Mouse (Mus musculus) intestine, embryonic 15.5 days (tissue): ENCODE results near the gene Ncoa1. TPM values are rescaled to one million over a fixed set of nuclear protein-coding genes. Genes with fewer than 3 reads are reported as not detected.
"Not testable (repeated sequence)": the region's sequence is repeated elsewhere in the genome, so short reads cannot be mapped to it uniquely, and the experiment has no call there.

Experiments used
- ATAC-seq: fragments of 200-750 bp; cut with Nextera tagmentation; 2 replicates; pipeline ENCODE4 v1.8.0; 2017; ENCODE audit warnings: moderate TSS enrichment, moderate library complexity
- H3K27ac ChIP-seq: fragments of 300-500 bp; sonication (generic); 2 replicates; pipeline ENCODE4 v1.5.1; 2015; ENCODE audit warnings: mild to moderate bottlenecking, inconsistent platforms
- H3K27me3 ChIP-seq: fragments of 300-500 bp; sonication (generic); replicated peaks from 2 replicates; pipeline ENCODE4 v1.6.1; 2015; ENCODE audit warnings: inconsistent platforms
- H3K36me3 ChIP-seq: fragments of 300-500 bp; sonication (generic); 2 replicates; pipeline ENCODE4 v1.6.1; 2015; ENCODE audit warnings: inconsistent platforms
- H3K4me1 ChIP-seq: fragments of 300-500 bp; sonication (generic); replicated peaks from 2 replicates; pipeline ENCODE4 v1.6.1; 2015; ENCODE audit warnings: inconsistent platforms
- H3K4me2 ChIP-seq: fragments of 300-500 bp; sonication (generic); replicated peaks from 2 replicates; pipeline ENCODE4 v1.6.1; 2015; ENCODE audit warnings: mild to moderate bottlenecking, inconsistent platforms
- H3K4me3 ChIP-seq: fragments of 300-500 bp; sonication (generic); replicated peaks from 2 replicates; pipeline ENCODE4 v1.5.1; 2015; ENCODE audit warnings: inconsistent platforms
- H3K9ac ChIP-seq: fragments of 300-500 bp; sonication (generic); 2 replicates; pipeline ENCODE4 v1.6.1; 2015; ENCODE audit warnings: inconsistent platforms
- H3K9me3 ChIP-seq: fragments of 300-500 bp; sonication (generic); 2 replicates; pipeline ENCODE4 v1.6.1; 2016; ENCODE audit warnings: inconsistent platforms
- WGBS: fragments of 180-500 bp; shearing (Covaris S2); methylation state at CpG from one replicate; pipeline ENCODE4 v1.1.7; 2015; 5-methylcytosine and 5-hydroxymethylcytosine counted together
- polyA plus RNA-seq: library from polyadenylated mRNA; unstranded; fragments of >200 nt; fragmentation: Nextera tagmentation; extraction: Ambion mirVana; gene quantifications from 2 replicates; pipeline ENCODE4 v1.2.1, GENCODE M21; 2015

Ncoa1 gene
- polyA plus RNA-seq, 1 experiment from 2014 or later: 6.3 TPM

- no peak overlapping the region for H3K9ac ChIP-seq
- no peak overlapping the region for H3K27ac ChIP-seq
- no peak overlapping the region for H3K4me3 ChIP-seq
- H3K4me2 ChIP-seq: no peak overlapping the region
- no peaks in the 10 kb centered on the region for H3K9me3 ChIP-seq
- WGBS: 89% methylated on average over 3 of the region's 3 CpGs
- no peaks in the 10 kb centered on the region for H3K4me1 ChIP-seq
- H3K27me3 ChIP-seq: no peaks in the 10 kb centered on the region
- 0 out of 2 replicates have a peak, but pooled peaks cover 3% of the 10 kb centered on the region for H3K36me3 ChIP-seq
- no peak for ATAC-seq
Measured at GRCm38 (mm10) chr12:4279878-4280277, 197.1 kb downstream of the Ncoa1 start.

- Histone ChIP-seq H3K9me3 (no peaks in the 10 kb centered on the region), H3K4me3 (no peak overlapping the region), H3K27ac (no peak overlapping the region), H3K4me2 (no peak overlapping the region), H3K27me3 (no peaks in the 10 kb centered on the region), H3K9ac (no peak overlapping the region), H3K4me1 (no peaks in the 10 kb centered on the region), H3K36me3 (no peaks in the 10 kb centered on the region)
- 90% methylated on average over 3 of the region's 3 CpGs for WGBS
- ATAC-seq: no peak
Measured at GRCm38 (mm10) chr12:4278978-4279755, 197.8 kb downstream of the Ncoa1 start.

GRCm38 (mm10) chr12:4271078-4271477 lies 205.9 kb downstream of the Ncoa1 start:
- H3K27ac ChIP-seq: no peak overlapping the region
- no peaks in the 10 kb centered on the region for H3K9me3 ChIP-seq
- H3K36me3 ChIP-seq: peaks cover 8% of the 10 kb centered on the region; the same call in 1 of the 2 replicates
- no peaks in the 10 kb centered on the region for H3K4me1 ChIP-seq
- no peak for ATAC-seq
- H3K27me3 ChIP-seq: no peaks in the 10 kb centered on the region
- no peak overlapping the region for H3K4me2 ChIP-seq
- no peak overlapping the region for H3K4me3 ChIP-seq
- H3K9ac ChIP-seq: no peak overlapping the region
- WGBS: 93% methylated on average over 6 of the region's 6 CpGs

GRCm38 (mm10) chr12:4267765-4268164 lies 209.2 kb downstream of the Ncoa1 start:
- H3K4me3 ChIP-seq: no peak overlapping the region
- 90% methylated on average over 4 of the region's 4 CpGs for WGBS

GRCm38 (mm10) chr12:4252742-4253655 lies 224.0 kb downstream of the Ncoa1 start:
- no peak overlapping the region for H3K9ac ChIP-seq
- no peak for ATAC-seq
- no peaks in the 10 kb centered on the region for H3K9me3 ChIP-seq
- WGBS: 79% methylated on average over 16 of the region's 16 CpGs
- H3K4me3 ChIP-seq: no peak overlapping the region
- no peaks in the 10 kb centered on the region for H3K27me3 ChIP-seq
- no peak overlapping the region for H3K27ac ChIP-seq
- H3K4me2 ChIP-seq: no peak overlapping the region
- H3K4me1 ChIP-seq: no peaks in the 10 kb centered on the region
- H3K36me3 ChIP-seq: peaks cover 6% of the 10 kb centered on the region; the same call in 1 of the 2 replicates

More at GRCm38 (mm10) chr12:4267765-4268164, 209.2 kb downstream of the Ncoa1 start:
- H3K9ac ChIP-seq: no peak overlapping the region
- no peaks in the 10 kb centered on the region for H3K9me3 ChIP-seq
- H3K4me1 ChIP-seq: no peaks in the 10 kb centered on the region
- H3K36me3 ChIP-seq: peaks cover 12% of the 10 kb centered on the region; the same call in 1 of the 2 replicates
- H3K27me3 ChIP-seq: no peaks in the 10 kb centered on the region
- no peak for ATAC-seq
- H3K27ac ChIP-seq: no peak overlapping the region
- no peak overlapping the region for H3K4me2 ChIP-seq

- no peaks in the 10 kb centered on the region for H3K27me3 ChIP-seq
- H3K9ac ChIP-seq: no peak overlapping the region
- H3K4me3 ChIP-seq: no peak overlapping the region
- no peaks in the 10 kb centered on the region for H3K9me3 ChIP-seq
- no peaks in the 10 kb centered on the region for H3K4me1 ChIP-seq
- WGBS: 90% methylated on average over 6 of the region's 6 CpGs
- ATAC-seq: no peak
- H3K27ac ChIP-seq: no peak overlapping the region
- H3K4me2 ChIP-seq: no peak overlapping the region
- H3K36me3 ChIP-seq: peaks cover 6% of the 10 kb centered on the region; the same call in 1 of the 2 replicates
Measured at GRCm38 (mm10) chr12:4249786-4250185, 227.2 kb downstream of the Ncoa1 start.

GRCm38 (mm10) chr12:4245742-4246141 lies 231.2 kb downstream of the Ncoa1 start:
- Histone ChIP-seq H3K27me3 (no peaks in the 10 kb centered on the region), H3K9ac (no peak overlapping the region), H3K4me1 (no peaks in the 10 kb centered on the region), H3K27ac (no peak overlapping the region), H3K36me3 (no peaks in the 10 kb centered on the region), H3K4me2 (no peak overlapping the region), H3K9me3 (no peaks in the 10 kb centered on the region), H3K4me3 (no peak overlapping the region)
- ATAC-seq: peak; percentile 78
- 67% methylated on average over 10 of the region's 10 CpGs for WGBS

- H3K9ac ChIP-seq: no peak overlapping the region
- no peak for ATAC-seq
Measured at GRCm38 (mm10) chr12:4243805-4244204, 233.2 kb downstream of the Ncoa1 start.

GRCm38 (mm10) chr12:4240281-4240680 lies 236.7 kb downstream of the Ncoa1 start:
- not testable (repeated sequence) for H3K27me3 ChIP-seq, ATAC-seq, H3K27ac ChIP-seq, H3K4me2 ChIP-seq, H3K4me1 ChIP-seq, H3K9me3 ChIP-seq, H3K4me3 ChIP-seq, H3K36me3 ChIP-seq, H3K9ac ChIP-seq
- WGBS: 72% methylated on average over 8 of the region's 8 CpGs

More at GRCm38 (mm10) chr12:4243805-4244204, 233.2 kb downstream of the Ncoa1 start:
- WGBS: 80% methylated on average over 2 of the region's 2 CpGs
- Histone ChIP-seq H3K27me3 (no peaks in the 10 kb centered on the region), H3K9me3 (no peaks in the 10 kb centered on the region), H3K4me3 (no peak overlapping the region), H3K4me2 (no peak overlapping the region), H3K36me3 (no peaks in the 10 kb centered on the region), H3K4me1 (no peaks in the 10 kb centered on the region), H3K27ac (no peak overlapping the region)

GRCm38 (mm10) chr12:4237481-4237880 lies 239.5 kb downstream of the Ncoa1 start:
- 95% methylated on average over 15 of the region's 15 CpGs for WGBS
- H3K4me2 ChIP-seq: no peak overlapping the region
- 0 out of 2 replicates have a peak, but pooled peaks cover 4% of the 10 kb centered on the region for H3K4me1 ChIP-seq
- H3K9ac ChIP-seq: no peak overlapping the region
- ATAC-seq: no peak
- no peak overlapping the region for H3K4me3 ChIP-seq
- H3K36me3 ChIP-seq: no peaks in the 10 kb centered on the region
- H3K27ac ChIP-seq: no peak overlapping the region
- no peaks in the 10 kb centered on the region for H3K9me3 ChIP-seq
- no peaks in the 10 kb centered on the region for H3K27me3 ChIP-seq

GRCm38 (mm10) chr12:4233572-4234508 lies 243.1 kb downstream of the Ncoa1 start, which contains the start of the genes Ptrhd1 and Cenpo:
Gene Ptrhd1, plus strand, starts transcription at chr12:4234027.
Gene Cenpo, minus strand, starts transcription at chr12:4234294.
- H3K9ac ChIP-seq: peak within 1 kb of the TSS; percentile 57
- peak within 1 kb of the TSS; percentile 96 for H3K27ac ChIP-seq
- H3K27me3 ChIP-seq: no peaks in the 10 kb centered on the region
- ATAC-seq: peak; percentile 99
- no peaks in the 10 kb centered on the region for H3K9me3 ChIP-seq
- 0 out of 2 replicates have a peak, but pooled peaks cover 7% of the 10 kb centered on the region for H3K4me1 ChIP-seq
- H3K4me2 ChIP-seq: peak within 1 kb of the TSS; percentile 71
- under 1% methylated on average over 50 of the region's 50 CpGs for WGBS
- 0 out of 2 replicates have a peak, but pooled peaks cover 11% of the 10 kb centered on the region for H3K36me3 ChIP-seq
- H3K4me3 ChIP-seq: peak within 1 kb of the TSS; percentile 68
